In genomic region chr7:105795759-105796366, GRCm38 (mm10) we compare ENCODE assay signal across 14 mouse cellular contexts. TPM values are rescaled to one million over a fixed set of nuclear protein-coding genes. Genes with fewer than 3 reads are reported as not detected.
DNase-seq lines count a peak whose midpoint lies in the region; ATAC-seq and TF ChIP-seq lines count a peak whose summit lies in the region.
"Had no signal": no experiment of that assay in that cellular context is flagged by ENCODE, and none has a peak within 500 bp of the region (broad histone marks: within the 10 kb centered on the region; RNA-seq: fewer than 3 reads in every experiment).

No protein-coding gene starts in this region.

- in situ Hi-C loops in Patski (cut with MboI; ENCODE audit: low pct_unique_long_range_greater_than_20kb), result no loop called here

- H3K4me1 ChIP-seq in limb, embryonic 12.5 days (replicated peaks), result no peaks in the 10 kb centered on the region
- H3K4me1 ChIP-seq in limb, embryonic 10.5 days, result no peaks in the 10 kb centered on the region
- no peaks in the 10 kb centered on the region for H3K4me1 ChIP-seq in midbrain, embryonic 14.5 days (ENCODE audit: control insufficient read depth, insufficient read depth, low read length)
- H3K4me1 ChIP-seq: forebrain, embryonic 10.5 days had no signal

- H3K9ac ChIP-seq in limb, embryonic 12.5 days (replicated peaks), result 0 out of 2 replicates have a peak overlapping the region, but pooled peaks have one; percentile 23
- H3K9ac ChIP-seq in midbrain, embryonic 14.5 days (replicated peaks; ENCODE audit: low read length), result no peak overlapping the region

- ATAC-seq in limb, embryonic 12.5 days (ENCODE audit: insufficient number of reproducible peaks, insufficient read depth, low FRiP score, low TSS enrichment, low read depth), result no peak
- ATAC-seq in Patski, result no peak
- no peak for ATAC-seq in midbrain, embryonic 14.5 days (ENCODE audit: low FRiP score, low TSS enrichment)

- DNase-seq in gastrocnemius, adult 2 months, result no peak
- DNase-seq in gastrocnemius, adult 8-10 months (ENCODE audit: low spot score in 2 of 2), result no peak
- DNase-seq in limb, embryonic 10.5 days (ENCODE audit: low spot score), result no peak
- DNase-seq in Patski (ENCODE audit: low read depth, low spot score), result no peak
- DNase-seq in midbrain, embryonic 14.5 days, result peak; percentile 34
- DNase-seq in left cerebral cortex, adult 11 months (ENCODE audit: low spot score), result no peak
- no peak for DNase-seq in ovary, postnatal 36 days (ENCODE audit: low spot score)
- DNase-seq: adrenal gland, adult 2 months; kidney, postnatal 10 days; layer of hippocampus, postnatal 36 days; right cerebral cortex, postnatal 14 days had no signal

- H3K4me3 ChIP-seq in gastrocnemius, adult 2 months, result no peak overlapping the region
- H3K4me3 ChIP-seq in limb, embryonic 12.5 days (replicated peaks), result no peak overlapping the region
- H3K4me3 ChIP-seq in limb, embryonic 10.5 days, result no peak overlapping the region
- H3K4me3 ChIP-seq in midbrain, embryonic 14.5 days (replicated peaks; ENCODE audit: low read depth, low read length), result no peak overlapping the region
- H3K4me3 ChIP-seq: forebrain, embryonic 10.5 days had no signal

- no peak overlapping the region for H3K4me2 ChIP-seq in limb, embryonic 12.5 days
- H3K4me2 ChIP-seq in midbrain, embryonic 14.5 days (ENCODE audit: low read length), result no peak overlapping the region

- WGBS in limb, embryonic 12.5 days, result 25% methylated on average over 7 of the region's 7 CpGs
- 33% methylated on average over 7 of the region's 7 CpGs for WGBS in limb, embryonic 10.5 days
- WGBS in midbrain, embryonic 14.5 days, result 7% methylated on average over 7 of the region's 7 CpGs

- intact Hi-C loops in gastrocnemius, adult 2 months (cut with DNase I), result no loop called here

- CTCF ChIA-PET in Patski (lab: Charles Lee), result no interaction called here

- POLR2A ChIA-PET in Patski (lab: Charles Lee), result no interaction called here

- H3K9me3 ChIP-seq in limb, embryonic 12.5 days, result no peaks in the 10 kb centered on the region
- H3K9me3 ChIP-seq in limb, embryonic 10.5 days (replicated peaks), result no peaks in the 10 kb centered on the region
- H3K9me3 ChIP-seq in midbrain, embryonic 14.5 days (ENCODE audit: control insufficient read depth, low read length), result no peaks in the 10 kb centered on the region
- H3K9me3 ChIP-seq: forebrain, embryonic 10.5 days had no signal

- TF ChIP-seq CTCF in gastrocnemius, adult 2 months (IDR thresholded peaks at IDR 0.05), result peak; percentile 53
- TF ChIP-seq CTCF in Patski (IDR thresholded peaks at IDR 0.05), result peak; percentile 41

- no peaks in the 10 kb centered on the region for H3K36me3 ChIP-seq in limb, embryonic 12.5 days
- H3K36me3 ChIP-seq in limb, embryonic 10.5 days, result no peaks in the 10 kb centered on the region
- H3K36me3 ChIP-seq in midbrain, embryonic 14.5 days (ENCODE audit: control insufficient read depth, insufficient read depth, low read length), result no peaks in the 10 kb centered on the region
- H3K36me3 ChIP-seq: forebrain, embryonic 10.5 days had no signal

- H3K27me3 ChIP-seq in limb, embryonic 12.5 days, result no peaks in the 10 kb centered on the region
- H3K27me3 ChIP-seq in limb, embryonic 10.5 days (ENCODE audit: low read depth, poor library complexity, severe bottlenecking), result no peaks in the 10 kb centered on the region
- H3K27me3 ChIP-seq in Patski, result peaks cover 23% of the 10 kb centered on the region
- no peaks in the 10 kb centered on the region for H3K27me3 ChIP-seq in midbrain, embryonic 14.5 days (ENCODE audit: control insufficient read depth, insufficient read depth, low read length)

- no peak overlapping the region for H3K27ac ChIP-seq in gastrocnemius, adult 2 months
- H3K27ac ChIP-seq in limb, embryonic 12.5 days, result no peak overlapping the region
- H3K27ac ChIP-seq in limb, embryonic 10.5 days, result no peak overlapping the region
- H3K27ac ChIP-seq in midbrain, embryonic 14.5 days (replicated peaks; ENCODE audit: low read depth, low read length), result no peak overlapping the region
- H3K27ac ChIP-seq: forebrain, embryonic 10.5 days; macrophage had no signal

RNA-seq across cellular contexts. Expression of gene Dchs1, which starts 8.4 kb away (rescaled TPM):
- total RNA-seq in gastrocnemius, adult 2 months (2021), result 1 to 10 TPM; 2.1 to 5.0 TPM
- total RNA-seq in gastrocnemius, adult 8-10 months (2022), result 1 to 10 TPM; 1.4 to 2.1 (median 1.7) TPM
- 24.8 and 28.2 TPM in 2 replicates for polyA plus RNA-seq in limb, embryonic 12.5 days (2016; fragmentation: Nextera tagmentation; extraction: Ambion mirVana)
- polyA plus RNA-seq in limb, embryonic 10.5 days (2016; fragmentation: Nextera tagmentation; extraction: Ambion mirVana), result 17.3 and 21.2 TPM in 2 replicates
- polyA plus RNA-seq in Patski (2021), result not detected
- 22.4 and 26.1 TPM in 2 replicates for polyA plus RNA-seq in midbrain, embryonic 14.5 days (2014; fragmentation: Nextera tagmentation; extraction: Ambion mirVana)

RNA-seq across cellular contexts. Expression of gene Mrpl17, which starts 15.0 kb away (rescaled TPM):
- total RNA-seq in gastrocnemius, adult 2 months (2021), result 100 to 1,000 TPM; 108 to 112 TPM
- total RNA-seq in gastrocnemius, adult 8-10 months (2022), result 100 to 1,000 TPM; 108 to 123 (median 112) TPM
- 319 and 330 TPM in 2 replicates for polyA plus RNA-seq in limb, embryonic 12.5 days (2016; fragmentation: Nextera tagmentation; extraction: Ambion mirVana)
- polyA plus RNA-seq in limb, embryonic 10.5 days (2016; fragmentation: Nextera tagmentation; extraction: Ambion mirVana), result 332 and 378 TPM in 2 replicates
- 223 TPM for polyA plus RNA-seq in Patski (2021)
- polyA plus RNA-seq in midbrain, embryonic 14.5 days (2014; fragmentation: Nextera tagmentation; extraction: Ambion mirVana), result 186 and 200 TPM in 2 replicates

RNA-seq across cellular contexts. Expression of gene Tpp1, which starts 43.8 kb away (rescaled TPM):
- 10 to 100 TPM; 42.3 to 45.8 TPM for total RNA-seq in gastrocnemius, adult 2 months (2021)
- total RNA-seq in gastrocnemius, adult 8-10 months (2022), result 10 to 100 TPM; 35.3 to 54.3 (median 47.8) TPM
- polyA plus RNA-seq in limb, embryonic 12.5 days (2016; fragmentation: Nextera tagmentation; extraction: Ambion mirVana), result 33.3 and 38.3 TPM in 2 replicates
- 39.8 and 40.5 TPM in 2 replicates for polyA plus RNA-seq in limb, embryonic 10.5 days (2016; fragmentation: Nextera tagmentation; extraction: Ambion mirVana)
- polyA plus RNA-seq in Patski (2021), result 211 TPM
- 22.5 and 49.5 TPM in 2 replicates for polyA plus RNA-seq in midbrain, embryonic 14.5 days (2014; fragmentation: Nextera tagmentation; extraction: Ambion mirVana)

RNA-seq across cellular contexts. Expression of gene Taf10, which starts 51.7 kb away (rescaled TPM):
- total RNA-seq in gastrocnemius, adult 2 months (2021), result 100 to 1,000 TPM in 1 of 2 experiments, 10 to 100 TPM in 1; 78.6 to 100 TPM
- total RNA-seq in gastrocnemius, adult 8-10 months (2022), result 100 to 1,000 TPM in 1 of 4 experiments, 10 to 100 TPM in 3; 89.4 to 106 (median 97.8) TPM
- polyA plus RNA-seq in limb, embryonic 12.5 days (2016; fragmentation: Nextera tagmentation; extraction: Ambion mirVana), result 170 and 173 TPM in 2 replicates
- 165 and 180 TPM in 2 replicates for polyA plus RNA-seq in limb, embryonic 10.5 days (2016; fragmentation: Nextera tagmentation; extraction: Ambion mirVana)
- 180 TPM for polyA plus RNA-seq in Patski (2021)
- polyA plus RNA-seq in midbrain, embryonic 14.5 days (2014; fragmentation: Nextera tagmentation; extraction: Ambion mirVana), result 131 and 152 TPM in 2 replicates

RNA-seq across cellular contexts. Expression of gene Rrp8, which starts 58.7 kb away (rescaled TPM):
- total RNA-seq in gastrocnemius, adult 2 months (2021), result 10 to 100 TPM; 12.2 to 12.3 TPM
- total RNA-seq in gastrocnemius, adult 8-10 months (2022), result 10 to 100 TPM; 10.5 to 15.6 (median 13.4) TPM
- polyA plus RNA-seq in limb, embryonic 12.5 days (2016; fragmentation: Nextera tagmentation; extraction: Ambion mirVana), result 43.1 and 50.8 TPM in 2 replicates
- polyA plus RNA-seq in limb, embryonic 10.5 days (2016; fragmentation: Nextera tagmentation; extraction: Ambion mirVana), result 44.1 and 54.1 TPM in 2 replicates
- polyA plus RNA-seq in Patski (2021), result 34.0 TPM
- 18.6 and 24.4 TPM in 2 replicates for polyA plus RNA-seq in midbrain, embryonic 14.5 days (2014; fragmentation: Nextera tagmentation; extraction: Ambion mirVana)

Comparison
In these comparisons a context has a peak if more than half of its experiments do, and no peak if none do; other contexts are left out.
1. RNA of gene Dchs1, which starts 8.4 kb away (polyA plus RNA-seq): 22.4 to 26.1 TPM in midbrain, embryonic 14.5 days, 24.8 to 28.2 TPM in limb, embryonic 12.5 days and 17.3 to 21.2 TPM in limb, embryonic 10.5 days; not detected in Patski (single experiment); every median in the first group is over 10 times any median in the second.